Mouse (Mus musculus) left cerebral cortex, postnatal 4 days (tissue): Measurements from ENCODE around the gene Uqcrq. TPM values are rescaled to one million over a fixed set of nuclear protein-coding genes. Genes with fewer than 3 reads are reported as not detected.
"Not testable (repeated sequence)": the region's sequence is repeated elsewhere in the genome, so short reads cannot be mapped to it uniquely, and the experiment has no call there.

ENCODE experiments used
- DNase-seq: peaks from one replicate; pipeline ENCODE4 v3.0.0-alpha.2; 2022
- intact Hi-C: fragments of 180-260 bp; cut with DNase I; formaldehyde crosslinking; loops from one replicate; pipeline ENCODE4 v1.15.1; 2025
- total RNA-seq, 2 experiments: library from RNA; stranded (reverse); gene quantifications; 2 replicates each; pipeline ENCODE4 v1.2.3; 2021

Gene Uqcrq
- total RNA-seq, 2 experiments from 2014 or later, result 367 to 399 TPM

- no peak for DNase-seq
- intact Hi-C loops, result no loop called here
Observed at GRCm38 (mm10) chr11:53453031-53453430, 22.4 kb upstream of the Uqcrq start.

GRCm38 (mm10) chr11:53452396-53452795 is 21.8 kb upstream of the Uqcrq start:
- DNase-seq, result no peak
- intact Hi-C loops, result no loop called here

GRCm38 (mm10) chr11:53451361-53451760 is 20.7 kb upstream of the Uqcrq start:
- intact Hi-C loops, result no loop called here
- DNase-seq, result no peak

- no peak for DNase-seq
- intact Hi-C loops, result no loop called here
Observed at GRCm38 (mm10) chr11:53450070-53450705, 19.6 kb upstream of the Uqcrq start.

- DNase-seq, result peak; percentile 68
- intact Hi-C loops, result no loop called here
Observed at GRCm38 (mm10) chr11:53448529-53448928, 17.9 kb upstream of the Uqcrq start.

GRCm38 (mm10) chr11:53447996-53448395 is 17.4 kb upstream of the Uqcrq start:
- DNase-seq, result no peak
- intact Hi-C loops, result no loop called here

- intact Hi-C loops, result no loop called here
- DNase-seq, result no peak
Observed at GRCm38 (mm10) chr11:53446183-53446582, 15.6 kb upstream of the Uqcrq start.

- DNase-seq, result no peak
- intact Hi-C loops, result no loop called here
Observed at GRCm38 (mm10) chr11:53445562-53445961, 14.9 kb upstream of the Uqcrq start.

- peak; percentile 38 for DNase-seq
- intact Hi-C loops, result no loop called here
Observed at GRCm38 (mm10) chr11:53443861-53444260, 13.2 kb upstream of the Uqcrq start.

- intact Hi-C loops, result no loop called here
Observed at GRCm38 (mm10) chr11:53441921-53442320, 11.3 kb upstream of the Uqcrq start.

GRCm38 (mm10) chr11:53436338-53436737 is 5.7 kb upstream of the Uqcrq start:
- intact Hi-C loops, result no loop called here
- DNase-seq, result no peak

More at GRCm38 (mm10) chr11:53441921-53442320, 11.3 kb upstream of the Uqcrq start:
- DNase-seq, result no peak

GRCm38 (mm10) chr11:53435504-53435903 is 4.9 kb upstream of the Uqcrq start:
- DNase-seq, result no peak

GRCm38 (mm10) chr11:53433057-53433456 is 2.4 kb upstream of the Uqcrq start:
- DNase-seq, result no peak

More at GRCm38 (mm10) chr11:53435504-53435903, 4.9 kb upstream of the Uqcrq start:
- intact Hi-C loops, result no loop called here

GRCm38 (mm10) chr11:53431347-53432056 is 871 bp upstream of the Uqcrq start:
- no peak for DNase-seq
- intact Hi-C loops, result no loop called here

More at GRCm38 (mm10) chr11:53433057-53433456, 2.4 kb upstream of the Uqcrq start:
- intact Hi-C loops, result no loop called here

- intact Hi-C loops, result no loop called here
Observed at GRCm38 (mm10) chr11:53430300-53430669, 346 bp downstream of the Uqcrq start.

GRCm38 (mm10) chr11:53429182-53429581 is 1.4 kb downstream of the Uqcrq start:
- intact Hi-C loops, result no loop called here
- DNase-seq, result no peak

More at GRCm38 (mm10) chr11:53430300-53430669, 346 bp downstream of the Uqcrq start:
- DNase-seq, result no peak

- intact Hi-C loops, result no loop called here
Observed at GRCm38 (mm10) chr11:53428716-53429057, 1.9 kb downstream of the Uqcrq start.

GRCm38 (mm10) chr11:53427993-53428715 is 2.5 kb downstream of the Uqcrq start:
- intact Hi-C loops, result no loop called here
- DNase-seq, result no peak

More at GRCm38 (mm10) chr11:53428716-53429057, 1.9 kb downstream of the Uqcrq start:
- DNase-seq, result no peak

- DNase-seq, intact Hi-C loops: not testable (repeated sequence)
Observed at GRCm38 (mm10) chr11:53426914-53427313, 3.7 kb downstream of the Uqcrq start.

- intact Hi-C loops, result no loop called here
- no peak for DNase-seq
Observed at GRCm38 (mm10) chr11:53425711-53426255, 4.8 kb downstream of the Uqcrq start.

GRCm38 (mm10) chr11:53425251-53425650 is 5.4 kb downstream of the Uqcrq start:
- intact Hi-C loops, result no loop called here
- no peak for DNase-seq
